ENCODE assay signal across 19 mouse cellular contexts in the genomic region with DNA sequence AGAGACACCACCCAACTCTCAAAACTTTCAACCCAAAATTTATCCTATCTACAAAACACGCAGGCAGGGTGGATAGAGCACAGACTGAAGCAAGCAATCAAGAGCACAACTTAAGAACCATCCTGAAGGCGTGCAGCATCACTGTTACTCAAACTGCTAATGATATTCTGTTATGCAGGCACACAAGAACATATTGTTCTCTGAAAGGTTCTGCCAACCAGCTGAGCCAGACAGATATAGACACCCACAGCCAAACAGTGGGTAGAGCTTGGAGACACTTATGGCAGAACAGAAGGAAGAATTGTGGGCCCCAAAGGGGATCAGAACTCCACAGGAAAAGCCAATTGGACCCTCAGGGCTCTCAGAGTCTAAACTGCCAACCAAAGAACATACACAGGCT.
DNase-seq lines count a peak whose midpoint lies in the region; TF ChIP-seq lines count a peak whose summit lies in the region.
"Had no signal": no experiment of that assay in that cellular context is flagged by ENCODE, and none has a peak within 500 bp of the region (broad histone marks: within the 10 kb centered on the region; RNA-seq: fewer than 3 reads in every experiment).

No protein-coding gene starts in this region.

- no peak overlapping the region for H3K27ac ChIP-seq in embryonic facial prominence, embryonic 10.5 days (replicated peaks)
- no peak overlapping the region for H3K27ac ChIP-seq in heart, adult 2 months
- H3K27ac ChIP-seq: heart, embryonic 10.5 days; hindbrain, embryonic 12.5 days; limb, embryonic 13.5 days; liver, embryonic 13.5 days had no signal

- H3K79me2 ChIP-seq in heart, adult 2 months (replicated peaks; ENCODE audit: control insufficient read depth, insufficient read depth, low read length) = no peaks in the 10 kb centered on the region

- H3K4me3 ChIP-seq in embryonic facial prominence, embryonic 10.5 days = no peak overlapping the region
- H3K4me3 ChIP-seq in heart, adult 2 months = no peak overlapping the region
- H3K4me3 ChIP-seq: heart, embryonic 10.5 days; hindbrain, embryonic 12.5 days; limb, embryonic 13.5 days; liver, embryonic 13.5 days had no signal

- no peaks in the 10 kb centered on the region for H3K4me1 ChIP-seq in embryonic facial prominence, embryonic 10.5 days
- no peaks in the 10 kb centered on the region for H3K4me1 ChIP-seq in heart, adult 2 months (ENCODE audit: control insufficient read depth, insufficient read depth, low read length)
- H3K4me1 ChIP-seq: heart, embryonic 10.5 days; hindbrain, embryonic 12.5 days; limb, embryonic 13.5 days; liver, embryonic 13.5 days had no signal

- no peak for TF ChIP-seq CTCF in heart, adult 2 months (IDR thresholded peaks at IDR 0.05)

- H3K36me3 ChIP-seq in embryonic facial prominence, embryonic 10.5 days (replicated peaks) = no peaks in the 10 kb centered on the region
- no peaks in the 10 kb centered on the region for H3K36me3 ChIP-seq in heart, adult 2 months (ENCODE audit: control insufficient read depth, insufficient read depth, low read length)
- H3K36me3 ChIP-seq: heart, embryonic 10.5 days; hindbrain, embryonic 12.5 days; limb, embryonic 13.5 days; liver, embryonic 13.5 days had no signal

- TF ChIP-seq POLR2A in heart, adult 2 months (IDR thresholded peaks at IDR 0.05; ENCODE audit: insufficient read depth, low read depth, low read length) = no peak

- no peak overlapping the region for H3K9ac ChIP-seq in heart, adult 2 months (ENCODE audit: low read depth, low read length)
- H3K9ac ChIP-seq: hindbrain, embryonic 12.5 days; limb, embryonic 13.5 days; liver, embryonic 13.5 days; lung, embryonic 14.5 days had no signal

- peak; percentile 8 to 24 for DNase-seq in right cerebral cortex, adult 2 months (ENCODE audit: low spot score in 2 of 2)
- no peak for DNase-seq in right cerebral cortex, postnatal 4 days
- peak; percentile 16 for DNase-seq in layer of hippocampus, adult 9-10 months (ENCODE audit: low spot score)
- DNase-seq in left cerebral cortex, adult 8-10 months (ENCODE audit: low spot score in 2 of 2) = peak; percentile 2 to 22
- DNase-seq in telencephalon, adult 2 months (ENCODE audit: low read depth, low spot score) = peak; percentile 76
- no peak for DNase-seq in kidney, postnatal 36 days
- DNase-seq in embryonic facial prominence, embryonic 10.5 days (ENCODE audit: low spot score) = no peak
- DNase-seq in heart, adult 2 months = no peak
- DNase-seq: cerebellum, postnatal 14 days; gastrocnemius, postnatal 25 days; heart, postnatal 10 days; kidney, adult 18-20 months; kidney, postnatal 10 days; liver, embryonic 13.5 days; lung, embryonic 14.5 days; lung, postnatal 4 days had no signal

- TF ChIP-seq EP300 in heart, adult 2 months (IDR thresholded peaks at IDR 0.05; ENCODE audit: insufficient read depth, low read depth, low read length) = no peak

- H3K9me3 ChIP-seq in embryonic facial prominence, embryonic 10.5 days = no peaks in the 10 kb centered on the region
- H3K9me3 ChIP-seq: heart, embryonic 10.5 days; hindbrain, embryonic 12.5 days; limb, embryonic 13.5 days; liver, embryonic 13.5 days had no signal

- no peaks in the 10 kb centered on the region for H3K27me3 ChIP-seq in embryonic facial prominence, embryonic 10.5 days (replicated peaks; ENCODE audit: low read depth, poor library complexity, severe bottlenecking)
- H3K27me3 ChIP-seq in heart, adult 2 months (ENCODE audit: control insufficient read depth, insufficient read depth, low read length) = no peaks in the 10 kb centered on the region
- H3K27me3 ChIP-seq: hindbrain, embryonic 12.5 days; limb, embryonic 13.5 days; liver, embryonic 13.5 days had no signal

- 88% methylated on average over 2 of the region's 2 CpGs for WGBS in embryonic facial prominence, embryonic 10.5 days
- 86% methylated on average over 2 of the region's 2 CpGs for WGBS in heart, adult 2 months

- intact Hi-C loops in heart, adult 2 months (cut with DNase I) = no loop called here

Comparison
In these comparisons a context has a peak if more than half of its experiments do, and no peak if none do; other contexts are left out.
1. DNase-seq: peak in right cerebral cortex, adult 2 months (2 of 2), layer of hippocampus, adult 9-10 months (single experiment), left cerebral cortex, adult 8-10 months (2 of 2) and telencephalon, adult 2 months (single experiment); none in right cerebral cortex, postnatal 4 days (single experiment), kidney, postnatal 36 days (0 of 2), embryonic facial prominence, embryonic 10.5 days (single experiment) and heart, adult 2 months (0 of 2).